In genomic region chr11:98082745-98083144, GRCm38 (mm10) we compare ENCODE assay signal across 21 mouse cellular contexts. TPM values are rescaled to one million over a fixed set of nuclear protein-coding genes. Genes with fewer than 3 reads are reported as not detected.
"Had no signal": no experiment of that assay in that cellular context is flagged by ENCODE, and none has a peak within 500 bp of the region (broad histone marks: within the 10 kb centered on the region; RNA-seq: fewer than 3 reads in every experiment).

No protein-coding gene starts in this region.

- H3K9ac ChIP-seq: limb, embryonic 12.5 days; limb, embryonic 15.5 days; liver, embryonic 14.5 days; liver, postnatal 0 days; lung, embryonic 14.5 days; midbrain, embryonic 12.5 days; midbrain, embryonic 15.5 days; stomach, embryonic 15.5 days had no signal

- H3K27me3 ChIP-seq: limb, embryonic 12.5 days; limb, embryonic 15.5 days; midbrain, embryonic 12.5 days; midbrain, embryonic 15.5 days; stomach, embryonic 15.5 days had no signal

- H3K4me3 ChIP-seq: limb, embryonic 12.5 days; limb, embryonic 15.5 days; midbrain, embryonic 12.5 days; midbrain, embryonic 15.5 days; stomach, embryonic 15.5 days had no signal

- H3K9me3 ChIP-seq: limb, embryonic 15.5 days; midbrain, embryonic 12.5 days; midbrain, embryonic 15.5 days; stomach, embryonic 15.5 days had no signal

- ATAC-seq: liver, postnatal 0 days; lung, postnatal 0 days; midbrain, embryonic 15.5 days had no signal

- DNase-seq: kidney, adult 18-20 months; kidney, adult 9 months; kidney, postnatal 14 days; kidney, postnatal 4 days; left cerebral cortex, postnatal 4 days; liver, postnatal 0 days; lung, embryonic 14.5 days; right cerebral cortex, adult 18-20 months; right cerebral cortex, postnatal 14 days; right cerebral cortex, postnatal 4 days; spleen, adult 18-20 months; thymus, adult 18-20 months had no signal

- H3K4me1 ChIP-seq: limb, embryonic 12.5 days; midbrain, embryonic 12.5 days; midbrain, embryonic 15.5 days; stomach, embryonic 15.5 days had no signal

- H3K36me3 ChIP-seq: midbrain, embryonic 15.5 days; stomach, embryonic 15.5 days had no signal

- H3K27ac ChIP-seq: limb, embryonic 12.5 days; limb, embryonic 15.5 days; liver, embryonic 14.5 days; macrophage; midbrain, embryonic 12.5 days; midbrain, embryonic 15.5 days; stomach, embryonic 15.5 days had no signal

- H3K4me2 ChIP-seq: limb, embryonic 12.5 days; limb, embryonic 15.5 days; liver, embryonic 11.5 days; lung, embryonic 14.5 days; midbrain, embryonic 12.5 days; midbrain, embryonic 15.5 days; stomach, embryonic 15.5 days had no signal

RNA-seq across cellular contexts. Expression of gene Stac2, which starts 29.5 kb away (rescaled TPM):
- polyA plus RNA-seq: liver, embryonic 14.5 days had no signal
